Comparison of ENCODE assay signal across 8 mouse cellular contexts in genomic region chr12:54203656-54204045, GRCm38 (mm10). TPM values are rescaled to one million over a fixed set of nuclear protein-coding genes. Genes with fewer than 3 reads are reported as not detected.
A peak's percentile ranks its signal among the peaks of the same experiment; 100 is the strongest.
DNase-seq lines count a peak whose midpoint lies in the region; ATAC-seq lines count a peak whose summit lies in the region.

TSS of gene Egln3 (minus strand) at chr12:54203860.

- under 1% methylated on average over 25 of the region's 25 CpGs for WGBS in limb, embryonic 10.5 days
- under 1% methylated on average over 25 of the region's 25 CpGs for WGBS in midbrain, embryonic 11.5 days

- H3K4me1 ChIP-seq in limb, embryonic 10.5 days, result peaks cover 23% of the 10 kb centered on the region
- peaks cover 7% of the 10 kb centered on the region for H3K4me1 ChIP-seq in midbrain, embryonic 11.5 days (ENCODE audit: control insufficient read depth, insufficient read depth, low read length)

- peak within 1 kb of the TSS; percentile 65 for H3K9ac ChIP-seq in midbrain, embryonic 11.5 days (ENCODE audit: low read length)

- H3K27ac ChIP-seq in limb, embryonic 10.5 days, result peak within 1 kb of the TSS; percentile 81
- no peak within 1 kb of the TSS for H3K27ac ChIP-seq in midbrain, embryonic 11.5 days (ENCODE audit: low read depth, low read length)

- H3K9me3 ChIP-seq in limb, embryonic 10.5 days (replicated peaks), result no peaks in the 10 kb centered on the region
- H3K9me3 ChIP-seq in midbrain, embryonic 11.5 days (ENCODE audit: control insufficient read depth, low read length), result no peaks in the 10 kb centered on the region

- H3K4me3 ChIP-seq in limb, embryonic 10.5 days, result peak within 1 kb of the TSS; percentile 76
- peak within 1 kb of the TSS; percentile 57 for H3K4me3 ChIP-seq in midbrain, embryonic 11.5 days (ENCODE audit: low read depth, low read length)

- peak within 1 kb of the TSS; percentile 100 for H3K4me2 ChIP-seq in midbrain, embryonic 11.5 days

- H3K27me3 ChIP-seq in limb, embryonic 10.5 days (ENCODE audit: low read depth, poor library complexity, severe bottlenecking), result peaks cover 38% of the 10 kb centered on the region
- H3K27me3 ChIP-seq in midbrain, embryonic 11.5 days (ENCODE audit: control insufficient read depth, insufficient read depth, low read length), result peaks cover 20% of the 10 kb centered on the region

- H3K36me3 ChIP-seq in limb, embryonic 10.5 days, result no peaks in the 10 kb centered on the region
- no peaks in the 10 kb centered on the region for H3K36me3 ChIP-seq in midbrain, embryonic 11.5 days (ENCODE audit: control insufficient read depth, insufficient read depth, low read length)

- ATAC-seq in midbrain, embryonic 11.5 days (ENCODE audit: low FRiP score), result peak; percentile 88

- DNase-seq in adrenal gland, adult 2 months, result peak; percentile 94
- DNase-seq in embryo, embryonic 11.5 days (ENCODE audit: low read depth, low spot score), result peak; percentile 71
- DNase-seq in heart, adult 11 months, result peak; percentile 99
- DNase-seq in kidney, adult 11 months, result peak; percentile 88
- DNase-seq in limb, embryonic 10.5 days (ENCODE audit: low spot score), result peak; percentile 89
- no peak for DNase-seq in midbrain, embryonic 11.5 days (ENCODE audit: low spot score, missing footprints)
- DNase-seq in right cerebral cortex, postnatal 4 days, result peak; percentile 70
- DNase-seq in yolk sac, embryonic 10.5 days (ENCODE audit: low spot score), result peak; percentile 81

RNA-seq across cellular contexts. Expression of gene Egln3, which starts in this region (rescaled TPM):
- 1 to 10 TPM; 5.2 to 7.9 TPM for total RNA-seq in adrenal gland, adult 2 months (2021)
- 2.1 and 4.9 TPM in 2 replicates for polyA plus RNA-seq in adrenal gland, adult 2 months (2012; rRNA removed)
- polyA plus RNA-seq in limb, embryonic 10.5 days (2016; fragmentation: Nextera tagmentation; extraction: Ambion mirVana), result 2.8 and 2.9 TPM in 2 replicates
- 3.7 and 3.8 TPM in 2 replicates for polyA plus RNA-seq in midbrain, embryonic 11.5 days (2014; fragmentation: Nextera tagmentation; extraction: Ambion mirVana)
